Mouse (Mus musculus) hindbrain, embryonic 16.5 days (tissue): ENCODE measurements at regions not wholly inside any gene's neighbourhood (a gene's known extent, or its start where the extent isn't known, plus 50 kb on each side); places are given as distances from the start of the nearest gene placed in this dataset.

ENCODE experiments used
- ATAC-seq: fragments of 200-750 bp; cut with Nextera tagmentation; 2 replicates; pipeline ENCODE4 v1.8.0; 2017; ENCODE audit warnings: moderate TSS enrichment, moderate library complexity
- H3K27ac ChIP-seq: fragments of 300-500 bp; sonication (generic); 2 replicates; pipeline ENCODE4 v1.5.1; 2014; ENCODE audit warnings: low read depth, mild to moderate bottlenecking, control low read depth, low read length, moderate library complexity
- H3K27me3 ChIP-seq: fragments of 300-500 bp; sonication (generic); replicated peaks from 2 replicates; pipeline ENCODE4 v1.6.1; 2014; ENCODE audit warnings: low read length; ENCODE audit not compliant: control insufficient read depth, insufficient read depth
- H3K36me3 ChIP-seq: fragments of 300-500 bp; sonication (generic); 2 replicates; pipeline ENCODE4 v1.6.1; 2014; ENCODE audit warnings: mild to moderate bottlenecking, low read length, moderate library complexity, mixed read lengths; ENCODE audit not compliant: control insufficient read depth, insufficient read depth
- H3K4me1 ChIP-seq: fragments of 300-500 bp; sonication (generic); 2 replicates; pipeline ENCODE4 v1.6.1; 2014; ENCODE audit warnings: low read depth, low read length; ENCODE audit not compliant: control insufficient read depth, insufficient read depth
- H3K4me2 ChIP-seq: fragments of 300-500 bp; sonication (generic); 2 replicates; pipeline ENCODE4 v1.6.1; 2014; ENCODE audit warnings: mild to moderate bottlenecking, low read length, control low read depth, moderate library complexity
- H3K4me3 ChIP-seq: fragments of 300-500 bp; sonication (generic); 2 replicates; pipeline ENCODE4 v1.5.1; 2014; ENCODE audit warnings: mild to moderate bottlenecking, low read length, control low read depth, moderate library complexity
- H3K9ac ChIP-seq: fragments of 300-500 bp; sonication (generic); 2 replicates; pipeline ENCODE4 v1.6.1; 2014; ENCODE audit warnings: low read depth, mild to moderate bottlenecking, control low read depth, low read length, moderate library complexity
- H3K9me3 ChIP-seq: fragments of 300-500 bp; sonication (generic); 2 replicates; pipeline ENCODE4 v1.6.1; 2014; ENCODE audit warnings: mild to moderate bottlenecking, low read length, moderate library complexity; ENCODE audit not compliant: control insufficient read depth
- WGBS: fragments of 180-500 bp; shearing (Covaris S2); extraction: QIAGEN DNeasy Blood & Tissue Kit; methylation state at CpG from one replicate; pipeline ENCODE4 v1.1.7; 2014; 5-methylcytosine and 5-hydroxymethylcytosine counted together

- no peaks in the 10 kb centered on the region for H3K27me3 ChIP-seq
- WGBS = 39% methylated on average over 11 of the region's 11 CpGs
- peak overlapping the region; percentile 42 for H3K27ac ChIP-seq
- no peaks in the 10 kb centered on the region for H3K9me3 ChIP-seq
- H3K4me2 ChIP-seq = no peak overlapping the region
- ATAC-seq = no peak
- no peak overlapping the region for H3K4me3 ChIP-seq
- H3K4me1 ChIP-seq = peaks cover 10% of the 10 kb centered on the region
- no peaks in the 10 kb centered on the region for H3K36me3 ChIP-seq
- no peak overlapping the region for H3K9ac ChIP-seq
Observed at GRCm38 (mm10) chr6:51709340-51710067, 185.8 kb downstream of the Snx10 start.

- H3K27ac ChIP-seq = peak overlapping the region; percentile 39; the same call in 1 of the 2 replicates
- no peak overlapping the region for H3K4me3 ChIP-seq
- peaks cover 10% of the 10 kb centered on the region for H3K4me1 ChIP-seq
- H3K27me3 ChIP-seq = no peaks in the 10 kb centered on the region
- H3K9ac ChIP-seq = no peak overlapping the region
- WGBS = 70% methylated on average over 5 of the region's 5 CpGs
- H3K36me3 ChIP-seq = no peaks in the 10 kb centered on the region
- no peaks in the 10 kb centered on the region for H3K9me3 ChIP-seq
- no peak overlapping the region for H3K4me2 ChIP-seq
- no peak for ATAC-seq
Observed at GRCm38 (mm10) chr6:51710153-51710552, 186.5 kb downstream of the Snx10 start.

- H3K4me1 ChIP-seq = peaks cover 10% of the 10 kb centered on the region
Observed at GRCm38 (mm10) chr6:51710926-51711615, 187.4 kb downstream of the Snx10 start.

GRCm38 (mm10) chr6:51711616-51711970 is 187.9 kb downstream of the Snx10 start:
- Histone ChIP-seq H3K9me3 (no peaks in the 10 kb centered on the region), H3K4me3 (no peak overlapping the region), H3K27me3 (no peaks in the 10 kb centered on the region), H3K9ac (no peak overlapping the region), H3K4me1 (peaks cover 10% of the 10 kb centered on the region), H3K4me2 (no peak overlapping the region), H3K27ac (no peak overlapping the region), H3K36me3 (no peaks in the 10 kb centered on the region)
- no peak for ATAC-seq
- 79% methylated on average over 7 of the region's 7 CpGs for WGBS

More at GRCm38 (mm10) chr6:51710926-51711615, 187.4 kb downstream of the Snx10 start:
- no peak overlapping the region for H3K4me2 ChIP-seq
- no peaks in the 10 kb centered on the region for H3K9me3 ChIP-seq
- WGBS = 79% methylated on average over 15 of the region's 15 CpGs
- ATAC-seq = no peak
- H3K9ac ChIP-seq = no peak overlapping the region
- H3K27me3 ChIP-seq = no peaks in the 10 kb centered on the region
- no peak overlapping the region for H3K4me3 ChIP-seq
- H3K27ac ChIP-seq = no peak overlapping the region
- no peaks in the 10 kb centered on the region for H3K36me3 ChIP-seq

DNA sequence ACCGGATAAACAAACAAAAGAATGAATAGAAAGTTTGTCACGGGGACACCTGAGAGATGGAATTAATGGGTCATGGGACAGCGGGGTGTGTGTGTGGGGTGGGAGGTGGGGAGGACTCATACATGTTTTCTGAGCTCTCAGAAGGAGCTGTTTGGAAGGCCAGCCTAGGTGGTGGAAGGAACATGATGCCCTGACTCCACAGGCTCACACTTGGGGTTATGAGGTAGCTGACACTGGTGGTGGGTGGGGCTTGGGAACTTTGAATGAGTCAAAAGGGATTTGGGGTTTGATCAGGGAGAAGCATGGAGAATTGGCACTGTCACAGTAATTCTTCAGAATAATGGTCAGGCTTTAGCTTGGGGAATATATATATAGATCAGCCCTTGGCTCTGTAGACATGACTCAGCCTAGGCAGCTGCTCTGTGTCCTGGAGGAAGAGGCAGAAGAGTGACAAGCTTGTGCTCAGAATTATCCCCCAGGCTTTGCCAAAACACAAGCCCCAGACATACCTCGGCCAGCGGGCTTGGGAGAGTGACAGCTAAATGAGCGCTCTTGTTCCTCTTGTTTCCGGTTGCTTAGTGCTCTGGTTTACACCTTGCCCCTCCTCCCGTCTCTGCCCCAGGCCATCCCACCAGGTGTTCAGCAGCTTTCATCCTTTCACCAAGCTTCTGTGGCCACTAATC is 191.6 kb downstream of the Snx10 start:
- ATAC-seq = no peak
- H3K27me3 ChIP-seq = no peaks in the 10 kb centered on the region
- WGBS = 31% methylated on average over 8 of the region's 8 CpGs
- no peak overlapping the region for H3K4me2 ChIP-seq
- no peak overlapping the region for H3K4me3 ChIP-seq
- H3K36me3 ChIP-seq = no peaks in the 10 kb centered on the region
- no peaks in the 10 kb centered on the region for H3K9me3 ChIP-seq
- H3K4me1 ChIP-seq = no peaks in the 10 kb centered on the region
- no peak overlapping the region for H3K9ac ChIP-seq
- H3K27ac ChIP-seq = no peak overlapping the region

- Histone ChIP-seq H3K4me1 (no peaks in the 10 kb centered on the region), H3K9ac (no peak overlapping the region), H3K27ac (no peak overlapping the region), H3K27me3 (no peaks in the 10 kb centered on the region), H3K9me3 (no peaks in the 10 kb centered on the region), H3K4me2 (no peak overlapping the region), H3K4me3 (no peak overlapping the region), H3K36me3 (no peaks in the 10 kb centered on the region)
- no peak for ATAC-seq
- 85% methylated on average over 7 of the region's 7 CpGs for WGBS
Observed at GRCm38 (mm10) chr6:51717386-51717785, 193.7 kb downstream of the Snx10 start.

DNA sequence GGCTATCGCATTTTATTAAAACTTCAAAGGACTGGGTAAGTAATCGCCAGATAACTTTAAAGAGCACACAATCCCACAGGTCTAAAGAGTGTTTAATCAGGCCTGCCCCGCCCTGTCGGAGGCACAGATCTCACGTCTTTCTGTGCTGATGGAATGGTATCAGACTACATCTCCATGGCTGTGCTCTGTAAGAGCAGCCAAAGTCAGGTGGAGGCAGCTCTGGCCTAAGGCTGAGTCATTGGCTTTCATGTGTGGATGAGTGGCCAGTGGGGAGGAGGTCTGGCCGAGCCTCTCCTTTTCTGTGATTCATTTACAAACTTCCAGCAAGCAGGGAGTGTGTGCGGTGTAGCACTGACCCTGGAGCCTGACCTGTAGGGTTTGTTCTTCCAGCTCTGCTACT is 197.0 kb downstream of the Snx10 start:
- no peak for ATAC-seq
- Histone ChIP-seq H3K4me2 (no peak overlapping the region), H3K4me1 (no peaks in the 10 kb centered on the region), H3K27me3 (no peaks in the 10 kb centered on the region), H3K36me3 (no peaks in the 10 kb centered on the region), H3K27ac (no peak overlapping the region), H3K9me3 (no peaks in the 10 kb centered on the region), H3K9ac (no peak overlapping the region), H3K4me3 (no peak overlapping the region)
- WGBS = 80% methylated on average over 7 of the region's 7 CpGs

GRCm38 (mm10) chr6:51723053-51723452 is 199.4 kb downstream of the Snx10 start:
- peaks cover 5% of the 10 kb centered on the region for H3K4me1 ChIP-seq
- WGBS = 30% methylated on average over 4 of the region's 4 CpGs
- H3K36me3 ChIP-seq = no peaks in the 10 kb centered on the region
- no peaks in the 10 kb centered on the region for H3K27me3 ChIP-seq
- no peak overlapping the region for H3K4me2 ChIP-seq
- H3K27ac ChIP-seq = no peak overlapping the region
- no peak overlapping the region for H3K9ac ChIP-seq
- H3K4me3 ChIP-seq = no peak overlapping the region
- ATAC-seq = peak; percentile 42; the same call in 1 of the 2 replicates
- no peaks in the 10 kb centered on the region for H3K9me3 ChIP-seq

DNA sequence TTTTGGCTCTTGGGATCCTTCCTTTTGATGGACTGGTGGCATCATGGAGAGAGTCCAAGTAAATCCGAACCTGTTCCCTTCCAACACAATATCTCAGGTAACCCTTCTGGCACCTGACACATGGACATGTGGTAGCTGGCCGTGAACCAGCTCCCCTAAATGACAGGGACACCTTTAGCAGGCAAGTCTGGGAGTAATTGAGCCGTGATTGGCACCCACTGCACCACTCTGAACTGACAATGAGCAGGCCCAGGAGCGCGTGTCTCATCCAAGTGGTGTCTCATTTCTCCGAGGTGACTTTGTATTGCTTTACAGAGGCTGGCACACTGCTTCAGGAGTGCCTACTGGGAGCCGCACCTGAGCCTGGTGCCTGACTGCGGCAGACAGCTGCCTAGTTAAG is 203.5 kb downstream of the Snx10 start:
- Histone ChIP-seq H3K27ac (no peak overlapping the region), H3K27me3 (no peaks in the 10 kb centered on the region), H3K36me3 (no peaks in the 10 kb centered on the region), H3K9me3 (no peaks in the 10 kb centered on the region), H3K9ac (no peak overlapping the region), H3K4me1 (peaks cover 8% of the 10 kb centered on the region), H3K4me3 (no peak overlapping the region), H3K4me2 (no peak overlapping the region)
- WGBS = 62% methylated on average over 8 of the region's 8 CpGs
- peak; percentile 32; the same call in 1 of the 2 replicates for ATAC-seq
